Mouse (Mus musculus): ENCODE measurements around the gene Ghrl.
"Not testable (repeated sequence)": the region's sequence is repeated elsewhere in the genome, so short reads cannot be mapped to it uniquely, and the experiment has no call there.

Ghrl gene

DNA sequence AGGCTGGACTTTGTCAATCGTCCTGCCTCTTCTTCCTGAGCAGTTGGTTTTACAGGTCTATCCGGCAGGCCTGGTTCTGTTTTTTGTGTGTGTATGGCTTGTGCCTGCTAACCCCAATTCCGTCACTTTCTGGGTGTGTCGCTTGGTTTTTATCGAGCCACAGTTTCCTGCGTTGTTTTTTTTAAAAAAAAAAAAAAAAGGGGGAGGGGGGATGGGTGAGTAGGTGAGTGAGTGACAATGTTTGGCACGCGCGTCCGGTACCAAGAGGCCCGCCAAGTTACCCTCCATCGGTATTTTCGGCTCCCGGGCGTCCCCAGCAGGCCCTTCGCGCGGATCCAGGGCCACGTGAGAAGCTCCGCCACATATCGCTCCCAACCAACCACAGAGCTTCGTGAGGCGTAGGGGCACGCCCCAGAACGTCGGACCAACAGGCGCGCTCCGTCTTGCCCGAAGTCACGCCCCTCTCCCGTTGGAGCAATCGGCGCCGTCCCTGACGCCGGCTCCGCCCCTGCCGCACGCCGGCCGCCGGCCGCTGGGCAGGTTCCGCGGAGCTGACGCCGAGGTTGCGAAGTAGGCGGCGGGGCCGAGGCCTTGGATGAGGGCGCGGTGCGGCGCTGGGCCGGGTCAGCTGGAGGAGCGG is 23.0 kb downstream of the Ghrl start, which contains the start of gene Tatdn2:
Gene Tatdn2, plus strand, starts transcription at position 469 of the 640 bp plus-strand sequence.
- DNase-seq (ENCODE audit: low spot score in 2 of 2): peak; percentile 96 to 97

DNA sequence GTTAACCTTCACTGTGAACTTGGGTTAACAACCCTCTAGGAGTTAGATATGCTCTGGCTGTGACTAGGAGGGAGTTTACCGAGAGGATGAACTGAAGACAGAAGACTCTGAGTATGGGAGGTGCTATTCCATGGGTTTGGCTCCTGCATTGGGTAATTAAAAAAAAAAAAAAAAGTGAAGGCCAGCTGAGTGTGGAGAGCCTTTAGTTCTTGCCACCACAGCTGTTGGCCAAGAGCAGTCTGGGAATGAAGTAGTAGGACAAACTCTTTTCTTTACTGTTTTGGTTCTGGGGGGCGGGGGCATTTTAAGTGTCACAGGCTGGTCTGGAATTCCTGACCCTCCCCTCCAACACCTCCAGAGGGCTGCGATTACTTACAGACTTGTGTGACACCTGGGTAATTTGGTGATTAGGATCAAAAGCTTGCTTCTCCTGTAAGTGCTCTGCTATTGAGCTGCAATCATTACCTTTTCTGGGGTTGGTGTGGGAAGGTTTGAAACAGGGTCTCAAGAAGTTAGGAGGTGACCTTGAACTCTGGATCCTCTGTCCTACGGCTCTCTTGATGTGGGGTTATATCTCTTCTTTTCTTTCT is 23.8 kb downstream of the Ghrl start:
- DNase-seq (ENCODE audit: low spot score in 2 of 2): no peak

- DNase-seq (ENCODE audit: low spot score in 2 of 2): no peak
These were observed 24.5 kb downstream of the Ghrl start for GRCm38 (mm10) chr6:113695203-113695602.

- no peak for DNase-seq (ENCODE audit: low spot score in 2 of 2)
These were observed 26.3 kb downstream of the Ghrl start for GRCm38 (mm10) chr6:113693377-113693776.

DNA sequence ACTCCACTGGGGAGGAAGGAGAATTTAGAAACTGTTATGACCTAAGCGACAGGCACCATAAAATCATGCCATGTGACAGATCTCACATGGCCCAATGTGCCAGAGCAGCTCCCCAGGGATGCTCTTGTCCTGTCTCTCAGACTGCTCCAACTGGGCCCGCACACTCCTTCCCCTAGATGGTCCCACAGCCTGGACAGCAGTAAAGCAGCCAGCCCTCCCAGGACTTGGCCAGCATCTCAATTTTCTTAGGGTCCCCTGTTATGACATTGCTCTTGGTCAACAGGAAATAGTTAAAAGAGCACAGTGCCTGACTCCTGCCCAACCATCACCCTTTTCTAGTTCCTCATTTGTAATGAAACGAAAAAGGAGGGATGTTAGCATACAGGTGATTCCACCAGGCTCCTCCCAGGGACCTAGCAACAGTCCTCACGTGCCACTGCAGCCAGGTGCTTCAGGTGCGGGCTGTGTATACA is 27.0 kb downstream of the Ghrl start:
- no peak for DNase-seq (ENCODE audit: low spot score in 2 of 2)

DNA sequence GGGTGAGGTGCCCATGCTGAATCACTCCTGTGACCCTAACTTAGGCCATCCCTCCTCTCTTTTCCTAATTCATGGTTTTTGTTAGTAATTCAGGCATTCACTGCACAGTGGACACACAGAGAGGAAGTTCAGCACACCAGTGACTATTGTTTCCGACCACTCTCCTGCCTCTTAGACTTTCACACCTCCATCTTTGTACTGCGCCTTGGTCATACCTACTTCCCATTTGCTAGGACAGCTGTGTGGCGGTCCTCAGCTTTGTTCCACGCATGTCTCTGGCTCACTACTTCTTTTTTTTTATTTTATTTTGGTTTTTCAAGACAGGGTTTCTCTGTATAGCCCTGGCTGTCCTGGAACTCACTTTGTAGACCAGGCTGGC is 28.6 kb downstream of the Ghrl start:
- no peak for DNase-seq (ENCODE audit: low spot score in 2 of 2)

DNA sequence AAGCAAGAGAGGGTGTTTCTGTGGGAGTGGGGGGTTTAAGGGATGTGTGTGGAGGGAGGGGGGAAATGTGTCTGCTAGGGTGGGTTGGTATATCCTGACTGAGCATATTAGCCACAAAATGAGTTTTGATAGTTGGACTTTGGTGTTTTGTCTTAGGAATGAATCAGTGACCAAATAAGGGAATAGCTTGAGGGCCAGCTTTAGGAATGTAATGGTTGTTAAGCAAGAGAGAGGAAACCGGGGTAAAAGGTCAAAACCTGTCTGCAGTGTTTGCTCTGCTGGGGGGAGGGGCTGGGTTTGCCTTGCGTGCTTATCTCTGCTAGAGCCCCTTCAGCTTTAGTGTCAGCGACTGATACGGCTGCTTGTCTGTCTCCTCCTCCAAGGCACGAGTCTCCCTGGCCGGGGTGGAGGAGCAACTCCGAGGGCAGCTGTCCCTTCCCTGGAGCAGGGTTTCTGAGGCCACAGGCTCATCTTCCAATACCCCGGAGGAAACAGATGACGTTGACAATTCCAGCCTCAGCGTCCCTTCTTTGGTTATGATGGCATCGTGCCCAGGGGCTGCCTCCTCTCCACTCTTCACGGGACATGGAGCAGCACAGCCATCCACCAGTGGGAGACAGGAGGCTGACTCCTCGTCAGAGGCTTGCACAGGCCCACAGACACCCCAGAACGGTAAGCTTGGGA is 29.1 kb downstream of the Ghrl start:
- peak; percentile 73 to 80 for DNase-seq (ENCODE audit: low spot score in 2 of 2)

- DNase-seq (ENCODE audit: low spot score in 2 of 2): no peak
These were observed 29.7 kb downstream of the Ghrl start for GRCm38 (mm10) chr6:113690008-113690399.

- DNase-seq (ENCODE audit: low spot score in 2 of 2): no peak
These were observed 33.0 kb downstream of the Ghrl start for GRCm38 (mm10) chr6:113686551-113687125.

GRCm38 (mm10) chr6:113683081-113683825 is 36.4 kb downstream of the Ghrl start:
- DNase-seq (ENCODE audit: low spot score in 2 of 2): no peak

DNA sequence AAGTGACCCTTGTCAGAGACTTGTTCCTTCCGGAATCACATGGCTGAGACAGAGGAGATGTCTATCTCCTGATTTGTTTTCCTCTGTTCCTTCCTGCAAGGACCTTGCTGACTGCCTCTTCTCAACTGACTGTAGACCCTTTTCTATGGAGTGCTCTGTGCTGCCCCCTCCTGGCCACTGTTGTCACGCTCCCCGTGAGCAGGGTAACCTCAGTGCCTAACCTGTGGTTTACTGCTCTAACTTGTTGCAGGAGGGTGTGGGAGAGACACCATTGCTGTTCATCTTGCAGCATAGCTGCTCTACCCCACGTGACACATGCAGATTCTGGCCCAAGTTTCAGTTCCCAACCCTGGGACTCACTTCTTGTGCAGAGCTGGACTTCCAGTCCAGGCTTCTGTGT is 38.4 kb downstream of the Ghrl start:
- DNase-seq (ENCODE audit: low spot score in 2 of 2): peak; percentile 89 to 97

DNA sequence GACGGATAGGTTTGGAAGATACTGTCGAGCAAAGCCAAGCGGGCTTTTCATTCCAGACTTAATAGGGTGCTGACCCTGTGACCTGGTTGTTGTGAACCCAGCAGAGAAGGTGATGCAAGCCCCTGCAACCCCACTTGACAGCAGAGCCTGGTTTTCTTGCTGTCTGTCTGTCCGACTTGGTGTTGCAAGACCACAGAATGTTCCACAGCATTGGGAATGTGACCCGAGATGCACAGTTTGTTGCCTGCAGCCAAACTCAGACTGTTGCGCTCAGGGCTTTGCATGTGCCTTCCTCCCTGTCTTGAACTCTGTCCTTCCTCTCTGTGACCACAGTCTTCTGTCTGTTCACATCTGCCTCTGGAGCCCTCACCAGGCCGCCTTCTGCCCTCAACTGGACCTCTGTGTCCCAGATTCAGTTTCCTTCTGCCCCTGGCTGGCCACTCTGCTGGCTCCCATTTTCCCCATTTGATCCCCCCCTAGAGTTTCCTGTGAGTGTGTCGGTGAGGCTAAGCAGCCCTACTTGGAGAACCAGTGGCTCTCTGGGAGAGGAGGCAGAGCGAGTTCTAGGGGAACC is 39.6 kb downstream of the Ghrl start:
- DNase-seq (ENCODE audit: low spot score in 2 of 2): no peak

DNA sequence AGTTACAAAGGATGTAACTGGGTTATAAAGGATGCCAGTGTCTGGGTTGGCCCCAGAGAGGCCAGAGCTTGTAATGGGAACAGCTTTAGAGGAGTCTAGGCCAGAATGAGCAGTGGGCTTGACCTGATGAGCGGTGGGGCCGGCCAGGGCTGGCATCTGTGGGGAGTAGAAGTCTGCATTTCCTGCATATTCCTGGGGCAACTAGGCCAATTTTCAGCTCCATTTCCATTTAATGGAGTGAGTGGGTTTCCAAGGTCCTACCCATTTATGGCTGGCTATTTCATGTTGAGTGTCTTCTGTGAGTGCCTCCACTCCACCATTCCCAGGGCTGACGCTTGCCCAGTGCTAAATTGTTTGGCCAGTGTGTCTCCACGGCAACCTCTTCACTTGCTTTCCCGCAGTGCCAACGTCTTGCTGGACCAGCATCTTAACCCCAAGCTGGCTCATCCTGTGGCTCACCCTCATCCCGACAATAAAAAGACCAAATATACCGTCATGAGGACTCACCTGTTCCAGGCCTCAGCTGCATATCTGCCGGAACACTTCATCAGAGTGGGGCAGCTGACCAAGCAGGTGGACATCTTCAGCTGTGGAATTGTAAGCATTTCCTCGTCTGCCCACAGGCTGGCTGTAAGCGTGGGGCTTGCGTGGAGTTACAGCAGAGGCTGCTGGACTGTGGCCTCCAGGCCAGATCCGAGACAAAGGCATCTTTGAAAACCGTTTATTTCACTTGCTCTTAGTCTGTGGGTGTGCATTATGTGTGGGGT is 41.3 kb downstream of the Ghrl start:
- DNase-seq (ENCODE audit: low spot score in 2 of 2): no peak

- peak in 1 of 2 experiments; percentile 38 for DNase-seq (ENCODE audit: low spot score in 2 of 2)
These were observed 42.5 kb downstream of the Ghrl start for GRCm38 (mm10) chr6:113677070-113677734.

DNA sequence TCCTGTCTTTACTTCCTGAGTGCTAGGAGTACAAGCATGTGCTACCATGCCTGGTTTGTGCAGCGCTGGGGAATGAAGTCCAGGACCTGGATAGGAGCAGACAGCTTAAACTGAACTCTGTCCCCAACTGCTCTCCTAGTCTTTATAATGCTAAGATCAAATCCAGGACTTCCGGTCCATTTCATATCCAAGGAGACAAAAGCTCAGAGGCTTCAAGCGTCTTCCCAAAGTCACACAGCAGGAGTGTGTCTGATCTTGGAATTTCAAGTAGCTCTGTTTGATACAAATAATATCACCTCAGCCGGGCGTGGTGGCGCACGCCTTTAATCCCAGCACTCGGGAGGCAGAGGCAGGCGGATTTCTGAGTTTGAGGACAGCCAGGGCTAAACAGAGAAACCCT is 43.7 kb downstream of the Ghrl start:
- no peak for DNase-seq (ENCODE audit: low spot score in 2 of 2)

GRCm38 (mm10) chr6:113675234-113675633 is 44.4 kb downstream of the Ghrl start:
- no peak for DNase-seq (ENCODE audit: low spot score in 2 of 2)

- DNase-seq (ENCODE audit: low spot score in 2 of 2): no peak
These were observed 46.7 kb downstream of the Ghrl start for GRCm38 (mm10) chr6:113672989-113673388.

GRCm38 (mm10) chr6:113672029-113672428 is 47.7 kb downstream of the Ghrl start:
- not testable (repeated sequence) for DNase-seq (ENCODE audit: low spot score in 2 of 2)

- peak in 1 of 2 experiments; percentile 35 for DNase-seq (ENCODE audit: low spot score in 2 of 2)
These were observed 49.9 kb downstream of the Ghrl start for GRCm38 (mm10) chr6:113669821-113670220.
